Mouse (Mus musculus): ENCODE results near the gene Slc2a6.

Slc2a6 gene

DNA sequence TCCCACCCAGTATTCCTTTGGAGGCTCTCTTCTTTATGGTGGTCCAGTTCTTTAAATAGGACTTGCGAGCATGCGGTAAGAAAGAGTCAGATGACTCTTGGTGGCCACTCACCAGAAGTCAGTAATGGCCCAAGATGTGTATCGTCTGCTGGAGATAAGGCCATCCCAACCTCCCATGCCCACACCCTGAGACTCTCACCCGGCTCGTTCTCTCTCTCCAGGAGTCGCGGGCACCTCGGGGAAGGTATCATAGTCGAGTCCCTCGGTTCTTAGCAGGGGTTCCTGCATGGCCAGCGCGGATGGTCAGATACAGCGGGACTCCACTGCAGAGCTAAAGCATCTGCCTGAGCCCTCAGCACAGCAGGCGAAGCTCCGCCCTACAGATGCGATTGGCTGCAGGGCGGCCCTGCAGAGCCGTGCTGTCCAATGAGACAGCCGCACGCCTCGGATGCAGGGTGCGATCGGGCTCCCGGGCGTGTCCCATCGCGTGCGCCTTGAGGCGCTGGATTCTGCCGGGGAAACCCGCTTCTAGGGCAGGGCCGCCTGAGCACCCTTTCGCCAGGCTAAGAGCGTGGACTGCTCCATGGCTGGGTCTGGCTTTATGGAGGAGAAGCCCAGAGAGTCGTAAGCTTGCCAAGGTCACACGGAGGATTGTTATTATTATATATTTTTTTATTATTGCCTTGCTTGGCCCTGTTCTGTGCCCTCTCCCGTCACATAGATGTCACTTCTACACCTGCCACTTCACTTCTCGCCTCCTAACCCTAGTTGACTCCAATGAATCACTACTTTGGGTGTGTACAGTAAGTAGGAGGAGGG, at the start of gene Slc2a6:
Gene Slc2a6, minus strand, starts transcription at position 381 of the 819 bp plus-strand sequence.
- in situ Hi-C loops (cut with MboI; ENCODE audit: low sequenced_read_pairs), result no loop called here

DNA sequence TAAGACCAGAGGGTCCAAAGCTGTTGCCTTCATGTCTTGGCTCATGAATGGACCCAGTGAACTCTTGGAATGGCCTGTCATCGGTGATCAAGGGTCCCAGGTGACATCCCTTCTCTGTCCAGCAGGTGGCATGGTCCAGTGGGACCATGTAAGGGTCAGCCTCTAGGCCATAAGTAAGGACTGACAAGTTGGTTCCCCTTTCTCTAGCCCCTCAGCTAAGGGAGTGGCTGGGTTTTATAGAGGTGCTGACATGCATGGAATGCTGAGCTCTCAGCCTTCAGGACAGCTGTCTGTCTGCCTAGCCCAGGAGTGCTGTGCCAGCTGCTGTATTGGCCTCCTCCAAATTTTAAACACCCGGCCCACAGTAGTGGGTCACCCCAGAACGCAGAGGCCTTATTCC, 47.7 kb upstream of the Slc2a6 start:
- in situ Hi-C loops (cut with MboI; ENCODE audit: low sequenced_read_pairs), result loop anchor here (5.0 kb wide), 1 partner anchor 157 kb away; no protein-coding TSS in a partner anchor

DNA sequence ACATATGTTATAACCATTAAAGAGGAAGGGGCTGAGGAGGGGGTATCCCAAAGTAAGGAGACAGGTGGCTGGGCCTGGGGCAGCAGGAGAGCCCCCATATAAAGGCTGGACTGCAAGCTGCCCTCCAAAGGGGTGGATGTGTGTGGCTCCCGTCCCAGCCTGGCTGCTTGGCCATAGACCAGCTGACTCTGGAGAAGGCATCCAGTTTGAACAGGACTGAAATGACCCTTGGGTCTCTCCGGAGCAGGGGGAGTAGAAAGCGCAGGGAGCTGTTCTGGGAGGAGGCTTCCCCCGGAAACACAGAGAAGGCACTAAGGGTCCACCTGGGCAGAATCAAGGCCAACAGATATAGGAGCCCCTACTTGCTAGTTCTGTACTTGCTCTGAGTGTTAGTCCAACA, 47.0 kb upstream of the Slc2a6 start:
- in situ Hi-C loops (cut with MboI; ENCODE audit: low sequenced_read_pairs), result loop anchor here (5.0 kb wide), 1 partner anchor 157 kb away; no protein-coding TSS in a partner anchor

DNA sequence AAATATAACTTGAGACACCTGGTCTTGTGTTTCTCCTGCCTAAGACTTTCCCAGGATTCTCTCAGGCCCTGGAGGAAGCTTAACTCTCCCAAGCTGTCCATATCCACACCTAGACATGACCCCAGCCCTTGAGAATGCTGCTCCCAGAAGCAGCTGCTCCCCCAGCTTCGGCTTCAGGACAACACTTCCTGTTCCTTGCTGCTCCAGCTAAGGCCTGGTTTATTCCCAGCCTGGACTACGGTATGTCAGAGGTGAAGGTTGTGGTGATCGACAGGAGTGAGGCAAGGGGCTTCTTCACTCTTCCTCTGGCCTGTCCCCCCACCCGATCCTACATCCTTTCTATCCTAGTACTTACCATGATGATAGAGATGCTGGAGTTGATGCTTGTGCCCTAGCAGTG, 45.6 kb upstream of the Slc2a6 start:
- in situ Hi-C loops (cut with MboI; ENCODE audit: low sequenced_read_pairs), result no loop called here

DNA sequence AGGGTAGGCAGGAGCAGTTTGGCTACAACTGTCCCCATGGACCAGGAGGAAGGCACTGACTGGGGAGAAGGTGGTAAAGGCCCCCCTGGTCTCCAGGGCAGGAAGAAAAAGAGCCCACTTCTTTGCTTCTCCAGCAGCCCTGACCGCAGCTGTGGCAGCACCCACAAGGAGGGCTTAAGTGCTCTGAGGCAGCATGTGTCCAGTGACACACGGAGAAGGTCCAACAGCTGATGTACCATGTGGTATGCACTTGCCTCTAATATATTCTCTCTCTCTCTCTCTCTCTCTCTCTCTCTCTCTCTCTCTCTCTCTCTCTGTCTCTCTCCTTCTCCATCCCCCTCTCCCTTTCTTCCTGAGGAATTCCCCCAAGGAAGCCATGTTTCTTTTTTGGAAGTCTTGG, 44.2 kb upstream of the Slc2a6 start, which contains the start of gene Mymk:
Gene Mymk, minus strand, starts transcription at position 202 of the 400 bp plus-strand sequence.
- in situ Hi-C loops (cut with MboI; ENCODE audit: low sequenced_read_pairs), result no loop called here

DNA sequence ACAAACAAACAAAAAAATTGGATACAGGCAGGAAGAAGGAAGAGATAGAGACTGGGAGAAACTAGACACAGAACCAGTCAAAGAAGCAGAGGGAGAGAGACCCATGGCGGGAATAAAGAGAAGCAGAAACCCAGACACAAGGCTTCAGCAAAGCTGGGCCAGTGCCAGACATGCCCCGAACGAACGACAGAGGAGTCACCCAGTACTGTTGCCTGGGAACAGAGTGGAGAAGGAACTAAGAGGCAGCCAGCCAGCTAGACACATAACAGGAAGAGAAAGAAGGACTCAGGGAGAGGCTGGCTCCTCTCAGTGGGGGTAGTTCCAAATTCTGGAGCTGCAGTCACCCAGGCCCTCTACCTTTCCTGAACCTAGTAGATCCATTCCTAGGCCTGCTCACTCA, 43.3 kb upstream of the Slc2a6 start:
- in situ Hi-C loops (cut with MboI; ENCODE audit: low sequenced_read_pairs), result no loop called here

DNA sequence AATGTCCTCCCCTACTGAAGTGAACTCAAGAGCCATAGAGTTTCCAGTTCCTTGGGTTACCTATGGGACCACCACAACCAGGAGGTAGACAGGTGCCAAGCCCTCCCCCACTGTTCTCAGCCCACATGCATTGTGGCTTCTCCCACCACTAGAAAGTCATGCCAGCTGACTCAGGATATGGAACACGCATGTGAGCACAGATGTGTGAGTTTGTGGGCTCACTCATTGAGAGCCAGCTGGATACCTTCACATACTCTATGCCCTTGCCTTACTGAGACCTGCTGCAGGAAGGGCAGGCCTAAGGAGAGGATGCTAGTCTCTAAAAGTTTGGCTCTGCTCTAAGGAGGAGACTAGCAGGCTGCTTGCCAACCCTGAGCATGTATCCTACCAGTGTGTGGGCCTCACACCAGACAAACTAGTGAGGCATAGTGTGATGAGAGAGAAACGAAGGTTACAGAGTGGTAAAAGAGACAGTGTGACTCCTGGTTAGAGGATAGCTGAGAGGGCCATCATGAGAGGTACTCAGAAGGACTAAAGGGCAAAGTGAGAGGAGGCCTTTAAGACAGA, 42.5 kb upstream of the Slc2a6 start:
- in situ Hi-C loops (cut with MboI; ENCODE audit: low sequenced_read_pairs), result no loop called here

DNA sequence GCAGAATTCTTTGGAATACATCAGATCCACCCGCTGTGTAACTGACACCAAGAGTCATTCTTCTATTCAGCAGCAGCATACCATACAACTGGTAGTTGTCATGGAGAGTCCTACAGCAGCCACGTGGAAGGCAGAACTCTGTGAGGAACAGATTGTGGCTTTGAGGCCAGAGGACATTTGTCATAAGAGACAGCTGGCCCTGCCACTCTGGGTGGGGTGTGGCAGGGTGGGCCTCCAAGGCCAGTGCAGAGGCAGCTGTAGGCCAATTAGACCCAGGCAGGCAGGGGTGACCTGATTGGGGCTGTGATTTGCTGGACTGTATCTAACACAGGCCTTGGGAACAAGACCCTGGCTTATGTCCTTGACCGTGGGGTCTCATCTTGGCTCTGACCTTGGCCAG, 41.8 kb upstream of the Slc2a6 start:
- in situ Hi-C loops (cut with MboI; ENCODE audit: low sequenced_read_pairs), result no loop called here

DNA sequence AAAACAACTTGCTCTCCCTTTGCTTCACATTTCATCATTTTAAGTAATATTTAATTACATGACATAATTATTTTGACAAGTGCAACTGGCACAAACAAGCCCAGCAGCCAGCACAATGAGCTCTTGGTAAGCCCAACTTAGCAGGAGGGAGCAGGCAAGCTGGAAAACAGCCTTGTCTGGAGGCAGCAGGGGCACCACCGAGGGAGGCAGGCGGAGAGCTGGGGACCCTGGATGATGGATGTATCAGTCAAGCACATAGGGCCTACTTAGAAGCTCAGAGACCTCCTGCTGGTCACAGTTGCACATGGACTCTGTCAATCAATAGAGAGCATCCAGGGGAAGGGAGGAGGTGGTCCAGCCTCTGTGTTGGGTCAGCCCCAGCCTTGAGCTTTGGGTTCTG, 40.2 kb upstream of the Slc2a6 start:
- in situ Hi-C loops (cut with MboI; ENCODE audit: low sequenced_read_pairs), result no loop called here

DNA sequence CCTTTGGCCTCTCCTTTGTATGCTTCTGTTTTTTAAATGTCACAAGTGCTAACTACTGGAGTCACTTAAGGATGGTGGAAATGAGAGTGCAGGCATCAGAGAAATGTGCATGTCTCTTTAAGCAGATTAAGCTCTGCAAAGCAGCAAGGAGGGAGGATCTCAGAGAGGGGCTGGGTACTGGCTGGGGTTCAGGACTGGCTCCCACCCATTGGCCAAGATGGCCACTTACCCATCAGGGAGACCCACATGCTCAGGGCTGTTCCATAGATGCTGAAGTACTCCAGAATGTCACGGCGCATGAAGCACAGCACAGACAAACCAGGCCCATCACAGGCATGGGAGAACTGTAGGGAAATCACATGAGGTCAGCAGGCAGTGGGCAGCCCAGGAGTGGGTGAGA, 39.3 kb upstream of the Slc2a6 start:
- in situ Hi-C loops (cut with MboI; ENCODE audit: low sequenced_read_pairs), result no loop called here

DNA sequence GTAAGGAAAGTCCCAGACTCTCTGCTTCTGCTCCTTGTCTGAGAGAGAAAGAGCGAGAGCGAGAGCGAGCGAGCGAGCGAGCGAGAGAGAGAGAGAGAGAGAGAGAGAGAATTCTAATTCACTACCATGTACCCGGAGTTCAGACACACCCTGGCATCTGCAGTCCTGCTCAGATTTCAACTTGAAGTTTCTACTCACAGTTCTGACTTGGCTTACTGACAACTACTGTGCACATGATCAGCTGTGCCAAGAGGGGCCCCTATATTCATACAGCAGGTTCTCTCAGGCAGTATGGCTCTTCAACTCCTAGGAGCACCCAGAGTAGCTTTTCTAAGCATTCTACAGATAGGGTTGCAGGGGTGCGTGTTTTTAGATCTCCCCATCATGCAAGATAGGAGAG, 31.4 kb upstream of the Slc2a6 start:
- in situ Hi-C loops (cut with MboI; ENCODE audit: low sequenced_read_pairs), result no loop called here

DNA sequence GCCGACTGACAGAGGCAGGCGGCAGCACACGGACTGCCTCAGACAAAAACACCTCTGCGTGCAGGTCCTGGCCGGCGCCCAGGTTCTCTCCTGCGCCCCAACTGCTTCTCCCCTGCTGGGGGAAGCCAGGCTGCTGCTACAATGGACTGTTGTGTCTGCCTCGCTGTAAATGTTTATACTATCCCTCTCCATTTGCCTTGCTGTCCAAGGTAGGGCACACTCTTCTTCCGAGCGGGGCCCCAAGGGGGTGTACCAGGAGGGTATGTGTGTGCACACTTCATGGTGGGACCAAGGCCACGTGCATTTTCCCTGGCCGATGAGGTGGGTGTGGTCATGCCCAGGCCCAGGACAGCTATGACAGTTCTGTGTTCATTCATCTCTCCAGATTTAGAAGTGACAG, 31.0 kb upstream of the Slc2a6 start:
- in situ Hi-C loops (cut with MboI; ENCODE audit: low sequenced_read_pairs), result no loop called here

DNA sequence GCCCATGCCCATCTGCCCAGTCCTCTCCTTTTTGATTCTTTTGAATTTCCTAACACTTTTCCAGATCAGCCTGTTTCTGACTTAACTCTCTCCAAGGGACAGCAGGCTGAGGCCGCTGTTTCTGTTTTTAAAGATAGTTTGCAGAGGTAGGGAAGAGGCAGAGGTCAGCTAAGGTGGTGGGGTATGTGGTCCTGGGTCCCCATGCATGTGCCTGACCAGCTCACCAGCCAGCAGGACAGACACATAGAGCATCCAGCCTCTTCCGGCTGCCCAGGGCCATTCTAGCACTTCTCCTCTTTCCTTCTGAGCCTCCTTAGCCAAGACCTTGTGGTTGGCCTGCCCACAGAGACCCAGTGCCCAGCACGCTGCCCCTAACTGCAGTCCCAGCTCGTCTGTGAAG, 30.5 kb upstream of the Slc2a6 start:
- in situ Hi-C loops (cut with MboI; ENCODE audit: low sequenced_read_pairs), result no loop called here

DNA sequence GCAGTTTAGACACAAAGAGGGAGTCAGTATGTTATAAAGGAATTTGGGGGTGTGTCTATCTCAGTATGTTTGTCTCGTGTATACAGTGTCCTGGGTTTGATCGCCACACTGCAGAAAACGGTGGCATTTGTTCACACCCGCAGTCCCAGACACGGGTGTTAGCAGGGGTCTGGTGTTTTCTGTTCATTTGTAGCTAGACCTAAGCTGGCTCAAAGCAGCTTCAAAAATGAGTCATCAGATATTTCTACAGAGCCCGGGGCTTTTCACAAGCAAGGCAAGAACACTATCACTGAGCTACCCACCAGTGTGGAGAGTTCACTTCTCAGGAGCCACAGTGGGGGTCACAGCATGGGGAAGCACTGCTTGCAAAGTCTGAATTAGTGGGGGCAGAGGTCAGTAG, 21.6 kb upstream of the Slc2a6 start:
- in situ Hi-C loops (cut with MboI; ENCODE audit: low sequenced_read_pairs), result no loop called here

DNA sequence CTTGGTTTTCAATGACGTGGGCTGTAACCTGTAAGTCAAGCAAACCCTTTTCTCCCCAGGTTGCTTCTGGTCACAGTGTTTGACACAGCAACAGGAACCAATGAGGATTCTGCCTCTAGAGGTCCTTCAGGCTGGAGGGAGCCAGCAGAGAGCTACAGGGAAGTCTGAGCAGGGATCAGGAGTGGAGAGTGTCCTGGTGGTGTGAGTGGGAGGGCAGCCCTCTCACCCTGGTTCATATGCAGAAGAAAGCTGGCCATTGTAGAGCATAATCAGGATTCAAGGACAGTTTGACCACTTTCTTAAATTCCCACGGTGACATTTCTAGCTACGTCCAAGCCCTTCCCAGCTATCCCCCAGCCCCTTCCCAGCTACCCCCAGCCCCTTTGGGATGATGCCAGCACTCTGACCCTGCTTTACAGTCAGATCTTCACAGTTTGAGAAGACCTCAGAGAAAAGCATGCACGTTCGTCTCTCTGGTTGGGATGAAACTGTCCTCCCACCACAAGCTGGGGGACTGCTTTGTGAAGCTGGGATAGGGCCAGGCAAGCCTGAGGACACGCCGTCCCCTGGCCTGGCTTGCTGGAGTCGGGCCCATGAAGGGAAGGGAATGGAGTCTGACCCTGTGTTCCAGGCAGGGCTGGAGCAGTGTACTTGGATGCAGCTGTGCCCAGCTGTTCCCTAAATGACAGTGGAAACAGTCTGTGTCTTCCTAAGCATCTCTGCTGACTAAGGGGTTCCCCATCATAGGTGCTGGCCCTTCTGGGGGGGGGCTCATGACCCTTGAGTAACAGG, 18.4 kb upstream of the Slc2a6 start:
- in situ Hi-C loops (cut with MboI; ENCODE audit: low sequenced_read_pairs), result no loop called here

DNA sequence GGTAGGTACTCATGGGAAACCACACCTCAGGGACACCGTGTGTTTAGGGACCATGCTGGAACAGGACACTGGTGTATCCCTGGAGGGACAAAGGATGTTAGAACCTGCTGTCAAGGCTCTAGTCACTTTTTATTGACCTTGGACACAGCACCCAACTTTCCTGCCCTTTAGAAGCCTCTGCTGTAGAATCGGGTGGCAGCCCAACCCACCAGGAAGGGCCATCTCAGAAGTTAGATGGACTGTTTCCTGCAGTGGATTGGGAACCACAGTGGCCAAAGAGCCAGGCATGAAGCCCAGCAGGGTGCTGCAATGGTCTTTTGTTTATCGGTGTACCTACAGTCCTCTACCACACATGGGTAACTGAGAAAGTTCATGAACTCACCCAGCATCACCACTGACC, 16.8 kb upstream of the Slc2a6 start:
- in situ Hi-C loops (cut with MboI; ENCODE audit: low sequenced_read_pairs), result no loop called here

DNA sequence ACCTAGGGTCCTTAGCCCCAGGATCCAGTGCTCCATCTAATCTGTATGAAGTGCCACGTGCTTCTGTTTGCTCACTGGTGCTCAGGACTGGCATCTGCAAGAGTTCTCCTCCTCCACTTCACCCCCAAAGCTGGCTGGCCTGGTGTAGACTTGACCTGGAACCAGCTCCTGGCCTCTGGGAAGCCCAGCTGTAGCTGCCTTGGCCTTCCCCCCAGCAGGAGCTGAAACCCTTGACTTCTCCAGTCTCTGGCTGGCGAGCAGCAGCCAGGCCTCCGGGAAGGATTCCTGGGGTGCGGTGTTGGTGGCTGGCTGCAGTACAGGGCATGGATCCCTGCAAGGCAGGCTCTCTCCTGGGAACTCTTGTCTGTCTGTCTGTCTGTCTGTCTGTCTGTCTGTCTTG, 16.4 kb upstream of the Slc2a6 start:
- in situ Hi-C loops (cut with MboI; ENCODE audit: low sequenced_read_pairs), result no loop called here

DNA sequence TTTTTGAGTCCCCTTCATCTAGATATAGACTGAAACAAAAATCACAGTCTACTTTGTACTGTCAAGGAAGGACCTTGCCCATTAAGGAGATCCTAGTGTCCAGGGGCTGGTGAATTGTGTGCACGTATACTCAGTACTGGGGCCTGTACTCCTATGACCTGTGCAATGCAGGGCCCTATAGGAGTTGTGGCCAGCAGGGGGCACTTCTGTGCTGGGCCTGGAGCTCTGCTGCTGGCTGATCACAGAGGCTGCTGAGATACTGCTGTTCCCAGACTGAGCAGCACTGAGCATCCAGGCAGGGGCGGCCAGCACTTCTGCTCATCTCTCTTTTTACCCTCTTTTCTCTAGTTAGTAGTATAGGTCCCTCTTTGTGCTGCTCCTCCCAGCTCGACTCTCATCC, 15.7 kb upstream of the Slc2a6 start:
- in situ Hi-C loops (cut with MboI; ENCODE audit: low sequenced_read_pairs), result no loop called here

DNA sequence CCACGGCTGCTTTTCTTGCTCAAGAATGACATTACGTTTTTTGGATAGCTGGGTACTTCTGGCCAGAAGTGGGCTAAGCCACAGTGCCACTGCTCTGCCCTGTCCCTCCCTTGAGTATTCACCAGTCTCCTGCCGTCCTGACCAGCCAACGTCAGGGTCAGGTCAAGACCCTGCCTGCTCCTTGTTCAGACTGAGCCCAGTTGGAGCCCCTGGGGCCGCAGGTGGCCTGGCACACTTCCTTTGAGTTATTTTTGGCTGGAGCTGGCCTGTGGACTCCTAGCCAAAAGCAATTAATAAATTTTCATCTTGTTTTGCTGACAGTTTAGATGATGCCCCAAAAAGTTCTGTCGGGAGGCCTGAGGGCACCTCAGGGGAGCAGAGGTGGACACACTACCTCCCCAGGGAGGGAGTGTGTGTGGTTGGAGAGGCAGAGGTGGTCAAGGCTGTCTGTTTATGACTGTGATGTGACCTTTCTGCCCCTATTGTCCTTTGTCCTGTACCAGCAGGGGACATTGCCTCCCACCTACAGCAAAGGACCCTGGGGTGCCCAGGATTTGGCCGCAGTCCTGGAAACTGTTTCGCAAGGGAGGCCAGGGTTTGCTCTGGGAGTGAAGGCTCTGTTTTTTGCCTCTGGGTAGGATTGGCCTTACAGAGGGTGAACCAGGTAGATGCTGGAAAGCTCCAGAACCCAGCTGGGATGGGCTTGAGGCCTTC, 14.5 kb upstream of the Slc2a6 start:
- in situ Hi-C loops (cut with MboI; ENCODE audit: low sequenced_read_pairs), result no loop called here

DNA sequence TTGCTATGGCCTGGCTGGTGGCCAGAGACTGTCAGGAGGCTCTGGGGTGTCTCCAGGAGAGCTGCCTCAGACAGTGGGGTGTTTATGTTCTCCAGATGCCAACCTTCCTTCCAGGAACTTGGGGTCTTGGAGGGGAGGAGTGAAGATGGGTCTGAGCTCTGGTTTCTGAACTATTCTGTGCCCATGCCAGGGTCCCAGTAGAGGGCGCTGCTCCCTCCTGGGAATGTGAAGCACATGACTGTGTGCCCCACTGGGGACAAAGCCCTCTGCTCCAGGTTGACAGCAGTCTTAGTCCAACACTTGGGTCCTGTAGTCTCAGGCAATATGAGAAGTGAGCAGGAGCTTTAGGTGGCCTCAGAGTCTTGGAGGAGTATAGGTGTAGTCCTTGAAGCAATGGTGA, 11.5 kb upstream of the Slc2a6 start:
- in situ Hi-C loops (cut with MboI; ENCODE audit: low sequenced_read_pairs), result loop anchor here (10.0 kb wide), 1 partner anchor 394 kb away; no protein-coding TSS in a partner anchor

DNA sequence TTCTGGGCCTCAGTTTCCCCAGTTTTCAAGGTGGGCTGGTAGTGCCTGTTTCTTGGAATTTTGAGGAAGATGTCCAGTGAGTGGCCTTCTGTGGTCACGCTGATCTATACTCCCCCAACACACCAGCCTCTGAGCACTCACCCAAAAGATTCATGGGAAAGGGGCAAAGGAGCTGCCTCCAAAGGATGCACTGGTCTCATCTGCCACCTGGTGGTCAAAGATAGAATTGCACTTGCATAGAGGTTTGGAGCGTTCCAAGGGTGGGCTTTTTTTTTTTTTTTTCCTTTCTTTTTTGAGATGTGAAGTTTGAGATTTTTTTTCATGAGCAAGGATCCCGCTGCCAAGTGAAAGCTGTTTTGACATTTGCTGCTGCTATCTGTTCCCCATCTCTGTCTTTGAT, 10.8 kb upstream of the Slc2a6 start:
- in situ Hi-C loops (cut with MboI; ENCODE audit: low sequenced_read_pairs), result loop anchor here (10.0 kb wide), 1 partner anchor 394 kb away; no protein-coding TSS in a partner anchor

All from CH12F3 (cell line).